Mouse (Mus musculus) CH12.LX (cell line): ENCODE measurements around the gene Upk3a. TPM values are rescaled to one million over a fixed set of nuclear protein-coding genes. Genes with fewer than 3 reads are reported as not detected.

Experiments
- DNase-seq: peaks from one replicate; pipeline ENCODE4 v3.0.0-alpha.2; 2013; ENCODE audit errors: extremely low read depth
- H3K27ac ChIP-seq: 2 replicates; pipeline ENCODE4 v1.5.1; 2012; ENCODE audit warnings: low read depth, mild to moderate bottlenecking, control low read depth, moderate library complexity; ENCODE audit not compliant: insufficient read depth
- H3K27me3 ChIP-seq: replicated peaks from 2 replicates; pipeline ENCODE3; 2012; ENCODE audit warnings: inconsistent platforms
- H3K36me3 ChIP-seq, 2 experiments: replicated peaks in 1 of 2; 2 replicates each; pipeline versions ENCODE3 to v1.6.1; 2012; ENCODE audit warnings: inconsistent platforms in 1 of 2, low read length in 1 of 2, mild to moderate bottlenecking in 1 of 2, mixed read lengths in 1 of 2, moderate library complexity in 1 of 2; ENCODE audit not compliant: control insufficient read depth in 1 of 2, insufficient read depth in 1 of 2
- H3K4me1 ChIP-seq, 2 experiments: 2 replicates each; pipeline ENCODE4 v1.6.1; 2012; ENCODE audit warnings: inconsistent platforms in 1 of 2, moderate library complexity in 1 of 2; ENCODE audit not compliant: insufficient read depth in 2 of 2, control insufficient read depth in 1 of 2
- H3K4me2 ChIP-seq: 2 replicates; pipeline ENCODE4 v1.6.1; 2012; ENCODE audit warnings: low read depth, mild to moderate bottlenecking, control low read depth; ENCODE audit not compliant: poor library complexity, insufficient read depth, severe bottlenecking
- H3K4me3 ChIP-seq, 3 experiments: fragments of 150-350 bp in 1 of 3; sonication (generic) in 1 of 3; replicated peaks in 1 of 3; 2 replicates each; pipeline versions ENCODE3 to v1.5.1; 2011 to 2012; ENCODE audit warnings: low read depth in 2 of 3, low read length in 2 of 3, mild to moderate bottlenecking in 2 of 3, moderate library complexity in 2 of 3, control low read depth in 1 of 3, improper control_type of control experiment in 1 of 3, inconsistent platforms in 1 of 3, mixed read lengths in 1 of 3; ENCODE audit not compliant: poor library complexity in 1 of 3
- H3K79me2 ChIP-seq: replicated peaks from 2 replicates; pipeline ENCODE4 v1.6.1; 2012; ENCODE audit warnings: mild to moderate bottlenecking, moderate library complexity; ENCODE audit not compliant: control insufficient read depth, poor library complexity, insufficient read depth, severe bottlenecking; ENCODE audit errors: extremely low read depth
- H3K9ac ChIP-seq: 2 replicates; pipeline ENCODE4 v1.6.1; 2012; ENCODE audit warnings: low read depth, mild to moderate bottlenecking, control low read depth, moderate library complexity; ENCODE audit not compliant: insufficient read depth
- H3K9me3 ChIP-seq: replicated peaks from 2 replicates; pipeline ENCODE3; 2012; ENCODE audit warnings: low read length, inconsistent platforms, mixed read lengths
- BHLHE40 ChIP-seq: IDR thresholded peaks from 2 replicates; pipeline ENCODE4 v1.6.1; 2011; ENCODE audit warnings: mild to moderate bottlenecking, low read depth, low read length, improper control_type of control experiment
- CHD2 ChIP-seq: IDR thresholded peaks from 2 replicates; pipeline ENCODE4 v1.6.1; 2011; ENCODE audit warnings: low read length, improper control_type of control experiment
- CTCF ChIP-seq, 2 experiments: IDR thresholded peaks in 1 of 2; conservative IDR thresholded peaks in 1 of 2; 2 replicates each; pipeline ENCODE4 v1.5.1; 2011 to 2012; ENCODE audit warnings: low read depth in 2 of 2, low read length in 2 of 2, improper control_type of control experiment in 1 of 2, inconsistent platforms in 1 of 2, mild to moderate bottlenecking in 1 of 2, moderate library complexity in 1 of 2
- E2F4 ChIP-seq: IDR thresholded peaks from 2 replicates; pipeline ENCODE4 v1.6.1; 2011; ENCODE audit warnings: low read depth, low read length, improper control_type of control experiment; ENCODE audit not compliant: insufficient replicate concordance
- ETS1 ChIP-seq: conservative IDR thresholded peaks from 2 replicates; pipeline ENCODE4 v1.6.1; 2012; ENCODE audit warnings: low read depth, mild to moderate bottlenecking, inconsistent platforms, low read length, improper control_type of control experiment, moderate library complexity
- GABPA ChIP-seq: IDR thresholded peaks from 2 replicates; pipeline ENCODE4 v1.6.1; 2012; ENCODE audit warnings: low read depth, low read length, improper control_type of control experiment, inconsistent platforms; ENCODE audit not compliant: insufficient replicate concordance
- JUN ChIP-seq: IDR thresholded peaks from 2 replicates; pipeline ENCODE4 v1.6.1; 2011; ENCODE audit warnings: low read depth, mild to moderate bottlenecking, low read length, improper control_type of control experiment, moderate library complexity; ENCODE audit not compliant: insufficient read depth
- JUND ChIP-seq: conservative IDR thresholded peaks from 2 replicates; pipeline ENCODE4 v1.6.1; 2011; ENCODE audit warnings: low read depth, low read length, improper control_type of control experiment
- MAX ChIP-seq: IDR thresholded peaks from 2 replicates; pipeline ENCODE4 v1.6.1; 2011; ENCODE audit warnings: low read length, improper control_type of control experiment
- MXI1 ChIP-seq: IDR thresholded peaks from 2 replicates; pipeline ENCODE4 v1.6.1; 2011; ENCODE audit warnings: mild to moderate bottlenecking, low read depth, low read length, improper control_type of control experiment
- MYC ChIP-seq: IDR thresholded peaks from 2 replicates; pipeline ENCODE4 v1.6.1; 2011; ENCODE audit warnings: low read depth, mild to moderate bottlenecking, improper control_type of control experiment, low read length
- NELFE ChIP-seq: IDR thresholded peaks from 2 replicates; pipeline ENCODE4 v1.6.1; 2011; ENCODE audit warnings: low read depth, low read length, improper control_type of control experiment
- POLR2A ChIP-seq: IDR thresholded peaks from 2 replicates; pipeline ENCODE4 v1.6.1; 2011; ENCODE audit warnings: low read depth, mild to moderate bottlenecking, improper control_type of control experiment, low read length
- POLR2AphosphoS2 ChIP-seq: IDR thresholded peaks from 2 replicates; pipeline ENCODE4 v1.6.1; 2011; ENCODE audit warnings: low read depth, low read length, improper control_type of control experiment
- RAD21 ChIP-seq: IDR thresholded peaks from 2 replicates; pipeline ENCODE4 v1.6.1; 2011; ENCODE audit warnings: low read depth, mild to moderate bottlenecking, low read length, improper control_type of control experiment, moderate library complexity
- SIN3A ChIP-seq: IDR thresholded peaks from 2 replicates; pipeline ENCODE4 v1.6.1; 2012; ENCODE audit warnings: low read length, improper control_type of control experiment, inconsistent platforms
- UBTF ChIP-seq: IDR thresholded peaks from 2 replicates; pipeline ENCODE4 v1.6.1; 2012; ENCODE audit warnings: low read depth, mild to moderate bottlenecking, inconsistent platforms, low read length, improper control_type of control experiment, moderate library complexity
- USF2 ChIP-seq: conservative IDR thresholded peaks from 2 replicates; pipeline ENCODE4 v1.6.1; 2011; ENCODE audit warnings: low read depth, low read length, improper control_type of control experiment
- ZC3H11A ChIP-seq: IDR thresholded peaks from 2 replicates; pipeline ENCODE4 v1.6.1; 2012; ENCODE audit warnings: low read depth, mild to moderate bottlenecking, inconsistent platforms, low read length, improper control_type of control experiment
- ZKSCAN1 ChIP-seq: IDR thresholded peaks from 2 replicates; pipeline ENCODE4 v1.6.1; 2012; ENCODE audit warnings: low read depth, inconsistent platforms, low read length, improper control_type of control experiment, borderline replicate concordance
- ZMIZ1 ChIP-seq: IDR thresholded peaks from 2 replicates; pipeline ENCODE4 v1.6.1; 2012; ENCODE audit warnings: low read depth, mild to moderate bottlenecking, inconsistent platforms, low read length, improper control_type of control experiment
- ZNF384 ChIP-seq: IDR thresholded peaks from 2 replicates; pipeline ENCODE4 v1.6.1; 2012; ENCODE audit warnings: low read depth, low read length, improper control_type of control experiment, inconsistent platforms
- dilution Hi-C: fragments of 300-500 bp; cut with MboI; formaldehyde crosslinking; loops from 2 replicates; pipeline ENCODE4 v1.14.3; 2020; ENCODE audit warnings: low sequenced_read_pairs; ENCODE audit not compliant: extremely low pct_unique_long_range_greater_than_20kb, extremely low pct_ligation_motif_present
- in situ Hi-C: fragments of 300-500 bp; cut with MboI; formaldehyde crosslinking; loops from 3 replicates; pipeline ENCODE4 v1.14.3; 2019; ENCODE audit warnings: low sequenced_read_pairs, low pct_ligation_motif_present, low pct_unique_long_range_greater_than_20kb, mixed read lengths
- polyA plus RNA-seq: library from polyadenylated mRNA; unstranded; fragments of >175 nt; gene quantifications from 2 replicates; pipeline ENCODE4 v1.2.1, GENCODE M21; 2012; ENCODE audit warnings: low read depth; ENCODE audit not compliant: insufficient read length
- total RNA-seq, 2 experiments: library from RNA; depleted of rRNA; stranded (reverse); fragments of 300-350 nt in 1 of 2; fragments of >200 nt in 1 of 2; gene quantifications; 2 replicates each; pipeline ENCODE4 v1.2.3; 2012 to 2014

The Upk3a gene
- total and polyA plus RNA-seq, 3 experiments = not detected

GRCm38 (mm10) chr15:85015771-85016170 is 1.2 kb upstream of the Upk3a start:
- Histone ChIP-seq H3K4me3 (no peak overlapping the region), H3K79me2 (no peaks in the 10 kb centered on the region), H3K36me3 (no peaks in the 10 kb centered on the region), H3K9ac (no peak overlapping the region), H3K4me1 (0 out of 4 replicates have a peak, but pooled peaks cover 0 to 6% of the 10 kb centered on the region in 2 experiments), H3K4me2 (no peak overlapping the region), H3K27me3 (peaks cover 48% of the 10 kb centered on the region), H3K27ac (no peak overlapping the region), H3K9me3 (no peaks in the 10 kb centered on the region)
- TF ChIP-seq MYC (no peak), GABPA (no peak), CHD2 (no peak), E2F4 (no peak), RAD21 (no peak), ZKSCAN1 (no peak), JUN (no peak), ZMIZ1 (no peak), POLR2A (no peak)
- DNase-seq = no peak
- in situ Hi-C loops (no loop called here), dilution Hi-C loops (no loop called here)

GRCm38 (mm10) chr15:85022211-85022610 is 5.3 kb downstream of the Upk3a start:
- no peaks in the 10 kb centered on the region for H3K79me2 ChIP-seq
- H3K36me3 ChIP-seq = no peaks in the 10 kb centered on the region
- H3K27me3 ChIP-seq = peaks cover 48% of the 10 kb centered on the region
- no peak for DNase-seq
- H3K4me2 ChIP-seq = no peak overlapping the region
- TF ChIP-seq JUN = no peak
- TF ChIP-seq CHD2 = no peak
- no peak for TF ChIP-seq RAD21
- no peak for TF ChIP-seq UBTF
- no peak for TF ChIP-seq ETS1
- TF ChIP-seq BHLHE40 = no peak
- TF ChIP-seq USF2 = no peak
- no peak for TF ChIP-seq CTCF (conservative IDR thresholded peaks at IDR 0.05 in 1 of 2, IDR thresholded peaks at IDR 0.05 in 1 of 2; ENCODE audit: low read depth in 2 of 2, low read length in 2 of 2)
- no peak for TF ChIP-seq MAX
- TF ChIP-seq JUND = no peak
- no peak for TF ChIP-seq ZNF384
- no peak for TF ChIP-seq MXI1
- no peak for TF ChIP-seq E2F4
- TF ChIP-seq POLR2A = no peak
- TF ChIP-seq NELFE = no peak
- TF ChIP-seq POLR2AphosphoS2 = no peak
- no peak for TF ChIP-seq ZMIZ1
- TF ChIP-seq ZC3H11A = no peak
- no peak for TF ChIP-seq SIN3A
- no peak overlapping the region for H3K4me3 ChIP-seq
- H3K4me1 ChIP-seq = 0 out of 4 replicates have a peak, but pooled peaks cover 0 to 3% of the 10 kb centered on the region in 2 experiments
- in situ Hi-C loops = no loop called here
- no peaks in the 10 kb centered on the region for H3K9me3 ChIP-seq
- no peak overlapping the region for H3K9ac ChIP-seq
- dilution Hi-C loops = no loop called here
- H3K27ac ChIP-seq = no peak overlapping the region
